Mouse (Mus musculus) embryonic fibroblast, embryonic 13.5 days (primary cell): Measurements from ENCODE around the gene Sdk1.

Experiments
- CTCF ChIP-seq: IDR thresholded peaks from 2 replicates; pipeline ENCODE4 v1.5.1; 2011; ENCODE audit warnings: mild to moderate bottlenecking, control low read depth, low read length, moderate library complexity, borderline replicate concordance; ENCODE audit not compliant: insufficient read depth
- POLR2A ChIP-seq: IDR thresholded peaks from 2 replicates; pipeline ENCODE4 v1.6.1; 2011; ENCODE audit warnings: low read depth, mild to moderate bottlenecking, control low read depth, low read length, moderate library complexity

- TF ChIP-seq CTCF (no peak), POLR2A (no peak)
Observed at GRCm38 (mm10) chr5:142107434-142107833, 866.1 kb downstream of the Sdk1 start.
